Mouse (Mus musculus) hindbrain, embryonic 16.5 days (tissue): ENCODE results near the gene Ntrk1. TPM values are rescaled to one million over a fixed set of nuclear protein-coding genes. Genes with fewer than 3 reads are reported as not detected.

Experiments
- ATAC-seq: fragments of 200-750 bp; cut with Nextera tagmentation; 2 replicates; pipeline ENCODE4 v1.8.0; 2017; ENCODE audit warnings: moderate TSS enrichment, moderate library complexity
- H3K27ac ChIP-seq: fragments of 300-500 bp; sonication (generic); 2 replicates; pipeline ENCODE4 v1.5.1; 2014; ENCODE audit warnings: low read depth, mild to moderate bottlenecking, control low read depth, low read length, moderate library complexity
- H3K27me3 ChIP-seq: fragments of 300-500 bp; sonication (generic); replicated peaks from 2 replicates; pipeline ENCODE4 v1.6.1; 2014; ENCODE audit warnings: low read length; ENCODE audit not compliant: control insufficient read depth, insufficient read depth
- H3K36me3 ChIP-seq: fragments of 300-500 bp; sonication (generic); 2 replicates; pipeline ENCODE4 v1.6.1; 2014; ENCODE audit warnings: mild to moderate bottlenecking, low read length, moderate library complexity, mixed read lengths; ENCODE audit not compliant: control insufficient read depth, insufficient read depth
- H3K4me1 ChIP-seq: fragments of 300-500 bp; sonication (generic); 2 replicates; pipeline ENCODE4 v1.6.1; 2014; ENCODE audit warnings: low read depth, low read length; ENCODE audit not compliant: control insufficient read depth, insufficient read depth
- H3K4me2 ChIP-seq: fragments of 300-500 bp; sonication (generic); 2 replicates; pipeline ENCODE4 v1.6.1; 2014; ENCODE audit warnings: mild to moderate bottlenecking, low read length, control low read depth, moderate library complexity
- H3K4me3 ChIP-seq: fragments of 300-500 bp; sonication (generic); 2 replicates; pipeline ENCODE4 v1.5.1; 2014; ENCODE audit warnings: mild to moderate bottlenecking, low read length, control low read depth, moderate library complexity
- H3K9ac ChIP-seq: fragments of 300-500 bp; sonication (generic); 2 replicates; pipeline ENCODE4 v1.6.1; 2014; ENCODE audit warnings: low read depth, mild to moderate bottlenecking, control low read depth, low read length, moderate library complexity
- H3K9me3 ChIP-seq: fragments of 300-500 bp; sonication (generic); 2 replicates; pipeline ENCODE4 v1.6.1; 2014; ENCODE audit warnings: mild to moderate bottlenecking, low read length, moderate library complexity; ENCODE audit not compliant: control insufficient read depth
- WGBS: fragments of 180-500 bp; shearing (Covaris S2); extraction: QIAGEN DNeasy Blood & Tissue Kit; methylation state at CpG from one replicate; pipeline ENCODE4 v1.1.7; 2014; 5-methylcytosine and 5-hydroxymethylcytosine counted together
- polyA plus RNA-seq: library from polyadenylated mRNA; unstranded; fragments of >200 nt; fragmentation: Nextera tagmentation; extraction: Ambion mirVana; gene quantifications from 2 replicates; pipeline ENCODE4 v1.2.1, GENCODE M21; 2015

Gene Ntrk1
- polyA plus RNA-seq, 1 experiment from 2014 or later, result 6.6 TPM

GRCm38 (mm10) chr3:87763683-87764289, 31.2 kb downstream of the Ntrk1 start:
- Histone ChIP-seq H3K27ac (peak overlapping the region; percentile 25; the same call in 1 of the 2 replicates), H3K36me3 (no peaks in the 10 kb centered on the region), H3K4me3 (no peak overlapping the region), H3K4me1 (peaks cover 7% of the 10 kb centered on the region), H3K9ac (no peak overlapping the region; the same call in 1 of the 2 replicates), H3K9me3 (no peaks in the 10 kb centered on the region), H3K4me2 (peak overlapping the region; percentile 32; the same call in 1 of the 2 replicates), H3K27me3 (peaks cover 5% of the 10 kb centered on the region)
- 22% methylated on average over 15 of the region's 15 CpGs for WGBS
- ATAC-seq, result peak; percentile 40; the same call in 1 of the 2 replicates

GRCm38 (mm10) chr3:87763202-87763601, 31.8 kb downstream of the Ntrk1 start:
- Histone ChIP-seq H3K9ac (no peak overlapping the region; the same call in 1 of the 2 replicates), H3K27ac (0 out of 2 replicates have a peak overlapping the region, but pooled peaks have one; percentile 25), H3K36me3 (no peaks in the 10 kb centered on the region), H3K9me3 (no peaks in the 10 kb centered on the region), H3K27me3 (peaks cover 3% of the 10 kb centered on the region; the same call in 1 of the 2 replicates), H3K4me2 (no peak overlapping the region), H3K4me3 (no peak overlapping the region), H3K4me1 (peaks cover 6% of the 10 kb centered on the region; the same call in 1 of the 2 replicates)
- no peak for ATAC-seq
- WGBS, result 74% methylated on average over 4 of the region's 4 CpGs

GRCm38 (mm10) chr3:87761408-87762375, 33.3 kb downstream of the Ntrk1 start:
- 76% methylated on average over 20 of the region's 20 CpGs for WGBS
- Histone ChIP-seq H3K36me3 (no peaks in the 10 kb centered on the region), H3K4me1 (peaks cover 6% of the 10 kb centered on the region; the same call in 1 of the 2 replicates), H3K27me3 (peaks cover 5% of the 10 kb centered on the region), H3K4me2 (no peak overlapping the region), H3K9me3 (no peaks in the 10 kb centered on the region), H3K4me3 (no peak overlapping the region), H3K27ac (no peak overlapping the region), H3K9ac (no peak overlapping the region)
- no peak for ATAC-seq

- WGBS, result 50% methylated on average over 5 of the region's 5 CpGs
- no peak for ATAC-seq
- Histone ChIP-seq H3K4me1 (peaks cover 3% of the 10 kb centered on the region), H3K4me2 (no peak overlapping the region), H3K27me3 (peaks cover 5% of the 10 kb centered on the region; the same call in 1 of the 2 replicates), H3K4me3 (no peak overlapping the region), H3K27ac (no peak overlapping the region), H3K36me3 (no peaks in the 10 kb centered on the region), H3K9me3 (no peaks in the 10 kb centered on the region), H3K9ac (no peak overlapping the region)
These were observed 36.3 kb downstream of the Ntrk1 start for GRCm38 (mm10) chr3:87758641-87759040.

- peak overlapping the region; percentile 35 for H3K4me3 ChIP-seq
- H3K27me3 ChIP-seq, result peaks cover 5% of the 10 kb centered on the region; the same call in 1 of the 2 replicates
- no peaks in the 10 kb centered on the region for H3K36me3 ChIP-seq
- no peaks in the 10 kb centered on the region for H3K9me3 ChIP-seq
- H3K4me1 ChIP-seq, result peaks cover 3% of the 10 kb centered on the region
- no peak overlapping the region for H3K27ac ChIP-seq
- WGBS, result 54% methylated on average over 20 of the region's 20 CpGs
- peak; percentile 37 for ATAC-seq
- peak overlapping the region; percentile 53 for H3K4me2 ChIP-seq
- H3K9ac ChIP-seq, result peak overlapping the region; percentile 45
These were observed 38.5 kb downstream of the Ntrk1 start for GRCm38 (mm10) chr3:87756488-87756887.

- Histone ChIP-seq H3K36me3 (no peaks in the 10 kb centered on the region), H3K27me3 (peaks cover 5% of the 10 kb centered on the region; the same call in 1 of the 2 replicates), H3K9ac (peak overlapping the region; percentile 45), H3K4me3 (peak overlapping the region; percentile 35), H3K4me2 (peak overlapping the region; percentile 53), H3K9me3 (no peaks in the 10 kb centered on the region), H3K4me1 (peaks cover 3% of the 10 kb centered on the region), H3K27ac (no peak overlapping the region)
- peak; percentile 89 for ATAC-seq
- WGBS, result 3% methylated on average over 24 of the region's 24 CpGs
These were observed 39.0 kb downstream of the Ntrk1 start for GRCm38 (mm10) chr3:87755964-87756363.

GRCm38 (mm10) chr3:87753829-87754228, 41.1 kb downstream of the Ntrk1 start:
- WGBS, result 80% methylated on average over 13 of the region's 13 CpGs
- no peak for ATAC-seq
- Histone ChIP-seq H3K36me3 (no peaks in the 10 kb centered on the region), H3K9ac (no peak overlapping the region), H3K4me2 (no peak overlapping the region), H3K4me1 (peaks cover 3% of the 10 kb centered on the region), H3K4me3 (no peak overlapping the region), H3K9me3 (no peaks in the 10 kb centered on the region), H3K27ac (no peak overlapping the region), H3K27me3 (peaks cover 5% of the 10 kb centered on the region; the same call in 1 of the 2 replicates)

- H3K9ac ChIP-seq, result no peak overlapping the region
- 82% methylated on average over 3 of the region's 3 CpGs for WGBS
These were observed 42.4 kb downstream of the Ntrk1 start for GRCm38 (mm10) chr3:87752567-87752966.

GRCm38 (mm10) chr3:87749977-87750376, 45.0 kb downstream of the Ntrk1 start:
- Histone ChIP-seq H3K4me1 (peaks cover 2% of the 10 kb centered on the region), H3K4me3 (no peak overlapping the region), H3K36me3 (no peaks in the 10 kb centered on the region), H3K9ac (no peak overlapping the region), H3K9me3 (no peaks in the 10 kb centered on the region), H3K27ac (no peak overlapping the region), H3K4me2 (no peak overlapping the region), H3K27me3 (0 out of 2 replicates have a peak, but pooled peaks cover under 1% of the 10 kb centered on the region)
- WGBS, result 88% methylated on average over 12 of the region's 12 CpGs
- no peak for ATAC-seq

More at GRCm38 (mm10) chr3:87752567-87752966, 42.4 kb downstream of the Ntrk1 start:
- no peak overlapping the region for H3K4me2 ChIP-seq
- no peak overlapping the region for H3K4me3 ChIP-seq
- peaks cover 3% of the 10 kb centered on the region for H3K4me1 ChIP-seq
- H3K27me3 ChIP-seq, result peaks cover 5% of the 10 kb centered on the region; the same call in 1 of the 2 replicates
- H3K36me3 ChIP-seq, result no peaks in the 10 kb centered on the region
- H3K9me3 ChIP-seq, result no peaks in the 10 kb centered on the region
- no peak overlapping the region for H3K27ac ChIP-seq
- ATAC-seq, result no peak
